Mouse (Mus musculus) NIH3T3 (cell line): ENCODE data around the gene Iqce.
"Not testable (repeated sequence)": the region's sequence is repeated elsewhere in the genome, so short reads cannot be mapped to it uniquely, and the experiment has no call there.

ENCODE experiments used
- DNase-seq: peaks from one replicate; pipeline ENCODE4 v3.0.0-alpha.2; 2012; ENCODE audit warnings: low read depth

Iqce gene

GRCm38 (mm10) chr5:140704378-140705251 is 2.4 kb upstream of the Iqce start, which contains the start of gene Brat1:
Gene Brat1 (plus strand): TSS chr5:140705011.
- peak; percentile 100 for DNase-seq

DNA sequence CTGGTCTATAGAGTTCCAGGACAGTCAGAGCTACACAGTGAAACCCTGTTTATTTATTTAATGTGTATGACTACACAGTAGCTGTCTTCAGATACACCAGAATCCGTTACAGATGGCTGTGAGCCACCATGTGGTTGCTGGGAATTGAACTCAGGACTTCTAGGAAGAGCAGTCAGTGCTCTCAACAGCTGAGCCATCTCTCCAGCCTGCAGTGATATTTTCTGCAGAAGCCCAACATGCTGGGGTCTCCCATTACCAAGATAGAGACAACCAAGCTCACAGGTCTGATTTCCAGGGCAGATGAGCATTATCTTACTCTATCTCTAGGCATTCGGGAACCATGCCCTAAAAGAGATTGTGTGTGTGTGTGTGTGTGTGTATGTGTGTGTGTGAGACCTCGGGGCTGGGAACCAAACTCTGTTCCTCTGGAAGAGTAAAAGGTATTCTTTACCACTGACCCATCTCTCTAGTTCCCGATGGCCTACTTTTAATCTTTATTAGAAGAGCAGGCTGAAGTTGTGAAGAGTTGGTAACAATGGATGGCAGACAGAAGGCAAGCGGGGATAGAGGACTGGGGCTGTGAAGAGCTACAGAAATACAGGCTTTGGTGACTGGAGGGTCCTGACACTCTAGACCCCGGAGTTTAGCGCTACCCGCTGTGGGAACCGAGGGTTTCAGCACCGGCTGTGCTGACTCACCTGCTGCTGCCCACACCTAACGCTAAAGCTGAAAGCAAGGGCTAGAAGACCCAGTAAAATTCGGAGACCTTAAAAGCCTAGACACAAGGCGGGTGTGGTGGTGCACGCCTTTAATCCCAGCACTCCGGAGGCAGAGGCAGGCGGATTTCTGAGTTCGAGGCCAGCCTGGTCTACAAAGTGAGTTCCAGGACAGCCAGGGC is 1.6 kb upstream of the Iqce start:
- DNase-seq, result peak; percentile 9

GRCm38 (mm10) chr5:140702618-140703175 is 519 bp upstream of the Iqce start:
- DNase-seq, result peak; percentile 26

DNA sequence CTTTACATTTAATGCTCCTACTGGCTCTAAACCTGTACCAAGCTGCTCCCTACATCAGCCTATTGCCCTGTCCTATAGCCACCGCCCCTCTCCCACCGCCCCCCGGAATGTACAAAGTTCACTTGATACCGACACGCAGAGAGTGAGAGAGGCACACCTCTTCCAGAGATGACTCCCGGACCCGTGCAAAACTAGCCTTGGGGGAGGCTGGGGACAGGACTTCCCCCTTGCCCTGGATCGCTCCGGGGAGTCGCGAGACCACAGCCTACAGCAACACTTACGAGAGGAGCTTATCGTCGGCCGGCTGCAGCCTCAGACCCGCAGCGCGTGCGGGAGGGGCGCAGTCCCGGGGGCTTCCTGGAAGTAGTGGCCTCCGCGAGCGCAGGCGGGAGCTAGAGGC is 517 bp downstream of the Iqce start:
- no peak for DNase-seq

GRCm38 (mm10) chr5:140699776-140700175 is 2.4 kb downstream of the Iqce start:
- no peak for DNase-seq

DNA sequence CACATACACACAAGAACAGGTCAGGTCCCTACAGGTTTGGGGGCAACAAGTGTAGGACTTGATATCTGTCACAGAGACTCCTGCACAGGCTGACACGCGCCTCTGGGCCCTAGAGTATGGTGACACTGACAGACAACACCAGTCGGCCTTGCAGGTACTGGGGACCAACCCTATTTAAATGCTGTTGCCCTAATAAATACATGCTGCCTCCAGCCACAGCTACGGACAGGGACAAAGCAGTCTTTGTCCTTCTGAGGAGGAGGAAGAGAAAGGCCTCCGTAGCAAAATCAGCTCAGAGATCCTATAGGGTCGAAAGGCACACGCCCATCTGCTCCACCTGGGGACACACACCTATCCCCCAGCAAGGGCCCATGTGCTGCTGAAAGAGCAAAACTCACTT is 6.2 kb downstream of the Iqce start:
- no peak for DNase-seq

DNA sequence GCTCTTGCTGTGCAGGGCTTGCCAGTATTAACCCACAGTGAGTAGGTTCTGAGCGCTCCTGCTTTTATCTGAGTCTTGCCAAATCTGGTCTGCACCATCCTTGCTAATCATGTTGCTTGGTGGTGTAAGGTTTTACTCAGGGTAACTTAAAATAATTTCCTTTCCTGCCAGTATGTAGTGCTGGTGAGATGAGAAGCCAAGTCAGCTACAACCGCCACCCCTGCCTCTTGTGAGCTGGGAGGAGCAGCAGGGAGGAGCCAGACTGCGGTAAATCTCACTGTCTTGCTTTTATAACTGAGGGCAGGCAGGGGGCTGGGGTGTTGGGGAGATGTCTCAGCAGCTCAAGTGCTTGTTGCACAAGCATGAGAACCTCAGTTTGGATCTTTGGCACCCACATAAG is 13.7 kb downstream of the Iqce start:
- no peak for DNase-seq

DNA sequence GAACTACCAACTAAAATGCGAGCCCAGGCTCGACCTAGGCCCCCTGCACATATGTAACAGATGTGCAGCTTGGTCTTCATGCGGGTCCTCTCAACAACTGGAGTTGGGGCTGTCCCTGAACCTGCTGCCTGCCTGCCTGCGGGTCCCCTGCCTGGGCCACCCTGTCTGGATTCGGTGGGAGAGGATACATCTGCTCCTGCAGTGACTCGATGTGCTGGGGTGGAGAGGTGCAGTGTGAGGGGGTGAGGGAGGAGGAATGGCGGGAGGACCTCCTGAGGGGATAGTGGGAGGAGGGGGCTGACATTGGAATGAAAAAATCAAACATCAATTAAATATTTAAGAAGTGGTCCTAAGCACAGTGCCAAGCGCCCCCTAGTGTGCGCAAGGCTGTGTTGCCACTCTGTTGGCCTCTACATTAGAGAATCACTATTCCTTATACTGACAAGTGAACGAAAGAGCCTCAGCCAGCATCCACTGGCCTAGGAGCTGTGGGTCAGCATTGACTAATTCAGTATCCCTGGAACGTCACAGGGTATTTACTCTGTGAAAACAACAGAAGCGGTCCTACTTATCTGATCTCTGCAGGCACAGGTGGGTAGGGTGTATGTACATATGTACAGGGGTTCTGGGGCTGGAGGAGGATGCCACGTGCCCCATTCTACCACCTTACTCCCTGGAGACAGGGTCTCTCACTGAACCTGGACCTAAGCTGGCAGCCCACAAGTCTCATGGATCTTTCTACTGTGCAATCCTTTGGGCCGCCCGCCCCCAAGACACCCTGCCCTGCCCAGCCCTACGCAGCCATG is 17.6 kb downstream of the Iqce start:
- peak; percentile 75 for DNase-seq

DNA sequence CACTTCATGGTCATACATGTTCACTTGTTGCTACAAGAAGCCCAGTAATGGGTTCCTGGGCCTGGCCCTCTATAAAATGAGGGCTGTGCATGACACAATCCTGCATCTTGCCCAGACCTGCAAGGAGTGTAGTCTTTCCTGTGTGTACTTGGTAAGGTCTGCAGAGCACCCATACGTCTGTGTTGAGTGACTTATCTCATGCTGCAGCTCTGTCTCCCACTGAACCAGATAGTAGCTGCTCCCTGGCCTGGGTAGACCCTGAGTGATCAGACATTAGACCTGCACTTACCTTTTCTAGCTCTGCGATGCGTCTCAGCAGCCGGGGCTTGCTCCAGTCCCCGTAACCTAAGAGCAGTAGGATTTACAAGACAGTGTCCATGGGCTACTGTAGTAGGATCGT is 20.1 kb downstream of the Iqce start:
- no peak for DNase-seq

DNA sequence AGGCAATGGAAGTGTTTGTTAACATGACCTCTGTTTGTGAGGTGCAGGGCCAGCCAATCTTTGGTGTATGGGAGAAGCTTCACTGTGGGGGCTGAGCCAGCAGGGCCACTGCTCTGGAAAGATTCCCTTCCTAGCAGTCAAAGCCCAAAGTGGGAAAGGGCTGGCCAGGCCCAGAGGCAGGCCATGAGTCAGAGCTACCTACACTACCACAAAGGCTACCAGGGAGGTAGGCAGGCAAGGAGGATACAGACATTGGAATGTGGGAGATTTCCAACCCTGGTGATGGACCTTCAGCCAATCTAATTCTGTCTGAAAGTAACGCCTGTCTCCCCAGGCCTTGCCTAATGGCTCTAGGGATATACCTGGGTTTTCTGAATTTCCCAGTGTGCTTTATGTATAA is 21.2 kb downstream of the Iqce start:
- DNase-seq, result peak; percentile 44

- no peak for DNase-seq
Measured at GRCm38 (mm10) chr5:140680051-140680450, 22.1 kb downstream of the Iqce start.

DNA sequence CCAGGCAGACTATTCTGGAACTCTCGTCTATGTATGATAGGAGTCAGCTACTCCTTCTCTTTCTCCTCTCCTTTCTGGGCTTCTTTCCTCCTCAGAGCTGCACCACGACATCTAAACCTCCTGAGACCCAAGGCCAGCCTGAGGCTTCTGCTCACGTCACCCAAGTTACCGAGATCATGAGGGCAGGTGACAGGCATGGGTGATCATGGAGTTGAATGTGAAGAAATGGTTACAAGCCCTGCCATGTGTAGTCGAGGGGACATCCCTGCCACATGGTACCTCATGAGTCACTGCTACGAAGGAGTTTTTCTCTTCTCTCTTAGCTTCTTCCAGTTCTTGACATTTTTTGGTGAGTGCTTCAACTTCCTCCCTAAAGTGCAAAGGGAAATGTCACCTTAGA is 25.0 kb downstream of the Iqce start:
- no peak for DNase-seq

GRCm38 (mm10) chr5:140675640-140676039 is 26.5 kb downstream of the Iqce start:
- no peak for DNase-seq

DNA sequence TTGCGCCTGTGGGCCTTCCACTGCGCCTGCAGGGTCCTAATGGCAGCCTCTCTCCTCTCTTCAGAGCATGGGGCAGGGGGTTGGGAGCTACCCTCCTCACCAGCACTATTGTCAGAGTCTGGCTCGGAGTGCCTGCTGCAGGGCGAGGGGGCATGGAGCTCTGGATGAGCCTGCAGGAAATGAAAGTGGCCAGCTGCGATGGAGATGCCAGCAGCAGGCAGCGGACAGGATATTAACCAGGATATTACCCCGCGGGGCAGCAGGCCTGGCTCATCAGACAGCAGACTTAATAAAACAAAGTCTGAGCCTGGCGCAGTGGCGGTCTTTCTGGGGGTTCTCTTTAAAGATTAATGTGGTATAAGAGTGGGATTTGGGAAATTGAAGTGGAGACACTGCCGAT is 27.1 kb downstream of the Iqce start:
- no peak for DNase-seq

DNA sequence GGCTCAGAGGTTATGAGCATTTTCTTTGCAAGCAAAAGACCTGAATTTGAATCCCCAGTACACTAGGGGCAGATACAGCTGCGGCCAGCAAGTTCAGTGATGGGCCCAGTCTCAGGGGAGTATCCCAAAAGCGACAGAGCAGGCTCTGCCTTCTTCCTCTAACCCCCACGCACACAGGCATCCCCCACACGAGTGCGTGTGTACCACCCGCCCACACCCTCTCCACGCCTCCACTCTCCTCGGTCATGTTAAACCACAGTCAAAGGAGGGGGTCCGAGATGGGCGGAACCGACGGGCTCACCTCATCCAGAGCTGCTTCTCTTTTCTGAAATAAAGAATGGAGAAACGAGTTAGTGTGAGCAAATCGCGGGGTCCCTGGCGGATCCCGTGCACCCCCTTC is 28.1 kb downstream of the Iqce start:
- DNase-seq, result no peak

GRCm38 (mm10) chr5:140672603-140673002 is 29.6 kb downstream of the Iqce start:
- not testable (repeated sequence) for DNase-seq

DNA sequence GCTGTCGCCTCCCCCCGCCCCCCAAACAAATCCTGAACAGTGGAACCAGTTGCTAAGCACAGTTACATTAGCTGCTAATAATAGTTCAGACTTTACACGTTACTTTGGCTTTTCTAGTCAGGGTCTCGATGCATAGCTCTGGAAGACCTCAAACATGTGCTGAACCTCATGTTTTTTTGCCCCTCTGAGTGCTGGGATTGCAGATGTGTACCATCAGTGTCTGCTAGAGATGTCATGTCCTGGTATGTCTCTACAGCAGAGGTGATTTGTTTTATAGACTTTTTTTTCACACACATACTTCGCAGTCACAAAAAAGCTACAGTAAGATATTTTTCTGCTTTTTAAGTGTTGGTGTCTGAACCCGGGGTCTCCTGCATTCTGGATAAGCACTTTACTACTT is 30.1 kb downstream of the Iqce start:
- DNase-seq, result no peak

GRCm38 (mm10) chr5:140663621-140664180 is 38.5 kb downstream of the Iqce start:
- DNase-seq, result peak; percentile 90

DNA sequence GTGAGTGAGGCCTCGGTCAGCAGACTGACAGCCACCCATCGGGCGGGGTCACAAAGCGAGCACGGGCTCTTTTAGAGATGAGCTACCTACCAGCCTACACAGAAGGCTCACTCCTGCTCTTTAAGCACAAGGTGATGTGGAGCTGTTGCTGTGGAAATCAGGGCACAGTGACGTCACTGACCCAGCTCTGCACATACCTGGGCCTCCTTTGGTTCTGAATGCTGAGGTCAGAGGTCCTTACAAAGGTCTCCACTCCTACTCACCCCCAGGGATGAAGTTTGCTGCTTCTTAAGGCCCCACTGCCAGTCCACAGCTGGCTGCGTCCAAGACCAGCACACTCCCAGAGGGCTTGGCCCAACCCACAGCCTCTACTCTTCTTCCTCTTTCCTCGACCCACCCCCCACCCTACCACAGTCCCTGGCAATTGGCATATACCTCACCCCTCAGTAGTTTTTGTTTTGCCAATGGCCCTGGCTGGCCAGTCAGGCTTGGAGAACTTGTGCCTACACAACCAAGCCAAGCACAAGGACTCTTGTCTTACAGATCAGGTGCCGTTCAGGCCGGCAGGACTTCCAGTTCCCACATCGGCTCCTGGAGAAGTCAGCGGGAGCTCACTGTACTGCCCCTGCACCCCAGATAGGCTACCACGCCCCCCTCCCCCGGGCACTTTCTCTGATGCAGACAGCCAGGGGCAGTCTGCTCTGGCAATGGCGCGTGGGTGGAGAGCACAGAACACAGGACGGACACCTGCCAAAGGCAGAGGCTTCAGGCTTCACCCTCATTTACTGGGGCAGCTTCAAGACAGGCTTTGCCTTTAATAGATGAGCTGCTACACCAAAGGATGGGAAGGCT is 39.2 kb downstream of the Iqce start:
- no peak for DNase-seq

GRCm38 (mm10) chr5:140661875-140662643 is 40.1 kb downstream of the Iqce start:
- DNase-seq, result no peak
